Mouse (Mus musculus) E14TG2a.4 (cell line): ENCODE data around the gene Magi2.

Experiments
- CTCF ChIP-seq: conservative IDR thresholded peaks from 2 replicates; pipeline ENCODE4 v1.5.1; 2014; ENCODE audit warnings: low read length
- NANOG ChIP-seq: IDR thresholded peaks from 2 replicates; pipeline ENCODE4 v1.6.1; 2014; ENCODE audit warnings: borderline replicate concordance, low read length, mixed read lengths

GRCm38 (mm10) chr5:19981518-19981917, 754.7 kb downstream of the Magi2 start:
- no peak for TF ChIP-seq CTCF
- no peak for TF ChIP-seq NANOG
